Mouse (Mus musculus) forebrain, embryonic 14.5 days (tissue): ENCODE data around the gene Frem1. TPM values are rescaled to one million over a fixed set of nuclear protein-coding genes. Genes with fewer than 3 reads are reported as not detected.

Source experiments
- ATAC-seq: fragments of 200-750 bp; cut with Nextera tagmentation; 2 replicates; pipeline ENCODE4 v1.8.0; 2017; ENCODE audit warnings: mild to moderate bottlenecking, moderate library complexity
- DNase-seq: peaks from one replicate; pipeline ENCODE4 v3.0.0-alpha.2; 2015; ENCODE audit warnings: low spot score
- H3K27ac ChIP-seq: fragments of 300-500 bp; sonication (generic); 2 replicates; pipeline ENCODE4 v1.5.1; 2014; ENCODE audit warnings: low read depth, mild to moderate bottlenecking, control low read depth, low read length, moderate library complexity
- H3K27me3 ChIP-seq: fragments of 300-500 bp; sonication (generic); replicated peaks from 2 replicates; pipeline ENCODE4 v1.6.1; 2014; ENCODE audit warnings: low read length, control low read depth, mixed read lengths; ENCODE audit not compliant: control insufficient read depth, insufficient read depth
- H3K36me3 ChIP-seq: fragments of 300-500 bp; sonication (generic); 2 replicates; pipeline ENCODE4 v1.6.1; 2014; ENCODE audit warnings: low read length, control low read depth; ENCODE audit not compliant: control insufficient read depth, insufficient read depth
- H3K4me1 ChIP-seq: fragments of 300-500 bp; sonication (generic); 2 replicates; pipeline ENCODE4 v1.6.1; 2014; ENCODE audit warnings: antibody characterized with exemption, low read length, control low read depth; ENCODE audit not compliant: control insufficient read depth, insufficient read depth
- H3K4me2 ChIP-seq: fragments of 300-500 bp; sonication (generic); 2 replicates; pipeline ENCODE4 v1.6.1; 2014; ENCODE audit warnings: mild to moderate bottlenecking, control low read depth, low read length
- H3K4me3 ChIP-seq: fragments of 300-500 bp; sonication (generic); 2 replicates; pipeline ENCODE4 v1.5.1; 2014; ENCODE audit warnings: low read depth, low read length, control low read depth
- H3K9ac ChIP-seq: fragments of 300-500 bp; sonication (generic); 2 replicates; pipeline ENCODE4 v1.6.1; 2014; ENCODE audit warnings: mild to moderate bottlenecking, low read length, control low read depth, moderate library complexity
- H3K9me3 ChIP-seq: fragments of 300-500 bp; sonication (generic); replicated peaks from 2 replicates; pipeline ENCODE4 v1.6.1; 2016; ENCODE audit warnings: low read length, control low read depth, mixed read lengths; ENCODE audit not compliant: control insufficient read depth
- WGBS: fragments of 180-500 bp; shearing (Covaris S2); extraction: QIAGEN DNeasy Blood & Tissue Kit; methylation state at CpG from one replicate; pipeline ENCODE4 v1.1.7; 2014; 5-methylcytosine and 5-hydroxymethylcytosine counted together
- polyA plus RNA-seq: library from polyadenylated mRNA; unstranded; fragments of >200 nt; fragmentation: Nextera tagmentation; extraction: Ambion mirVana; gene quantifications from 2 replicates; pipeline ENCODE4 v1.2.1, GENCODE M21; 2014

Gene Frem1
- polyA plus RNA-seq, 1 experiment from 2014 or later, result 2.2 TPM

DNA sequence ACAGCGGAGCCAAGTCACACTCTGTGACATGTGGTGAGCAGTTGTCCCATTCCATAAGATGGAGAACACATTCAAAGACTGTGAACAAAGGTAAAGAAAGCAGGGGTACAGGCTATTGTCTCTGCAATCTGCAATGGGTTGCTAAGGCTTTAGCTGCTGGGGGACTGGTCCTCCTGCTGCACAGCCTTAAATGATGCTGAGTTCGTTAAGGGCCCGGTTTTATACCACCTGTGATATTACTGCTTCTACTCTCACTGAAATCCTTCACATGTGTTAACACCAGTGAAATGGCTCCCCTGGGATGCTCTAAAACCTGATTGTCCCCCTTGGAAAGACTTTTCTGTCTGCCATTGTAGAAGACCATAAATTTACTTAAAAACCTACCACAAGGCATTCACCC is 6.1 kb downstream of the Frem1 start:
- Histone ChIP-seq H3K36me3 (no peaks in the 10 kb centered on the region), H3K4me3 (no peak overlapping the region), H3K4me1 (no peaks in the 10 kb centered on the region; the same call in 1 of the 2 replicates), H3K27me3 (no peaks in the 10 kb centered on the region), H3K9me3 (no peaks in the 10 kb centered on the region), H3K4me2 (no peak overlapping the region), H3K27ac (no peak overlapping the region), H3K9ac (no peak overlapping the region)
- WGBS, result 51% methylated on average over 3 of the region's 3 CpGs
- DNase-seq (no peak), ATAC-seq (no peak)

- Histone ChIP-seq H3K9me3 (no peaks in the 10 kb centered on the region), H3K27me3 (no peaks in the 10 kb centered on the region), H3K4me2 (no peak overlapping the region), H3K36me3 (no peaks in the 10 kb centered on the region), H3K9ac (no peak overlapping the region), H3K4me1 (no peaks in the 10 kb centered on the region), H3K4me3 (no peak overlapping the region), H3K27ac (no peak overlapping the region)
- DNase-seq, result no peak
- WGBS, result 36% methylated on average over 6 of the region's 6 CpGs
- no peak for ATAC-seq
These were observed 6.9 kb downstream of the Frem1 start for GRCm38 (mm10) chr4:83045266-83045665.

GRCm38 (mm10) chr4:83040780-83041179 is 11.4 kb downstream of the Frem1 start:
- Histone ChIP-seq H3K9ac (no peak overlapping the region), H3K27me3 (no peaks in the 10 kb centered on the region), H3K4me3 (no peak overlapping the region), H3K27ac (no peak overlapping the region), H3K36me3 (no peaks in the 10 kb centered on the region), H3K9me3 (no peaks in the 10 kb centered on the region), H3K4me2 (no peak overlapping the region), H3K4me1 (no peaks in the 10 kb centered on the region)
- DNase-seq (no peak), ATAC-seq (no peak)
- 69% methylated on average over 3 of the region's 3 CpGs for WGBS

GRCm38 (mm10) chr4:83032780-83033179 is 19.4 kb downstream of the Frem1 start:
- ATAC-seq (no peak), DNase-seq (no peak)
- H3K4me1 ChIP-seq, result no peaks in the 10 kb centered on the region
- no peaks in the 10 kb centered on the region for H3K27me3 ChIP-seq
- no peak overlapping the region for H3K27ac ChIP-seq
- no peaks in the 10 kb centered on the region for H3K36me3 ChIP-seq
- no peaks in the 10 kb centered on the region for H3K9me3 ChIP-seq
- WGBS, result 4% methylated on average over 1 of the region's 1 CpGs
- no peak overlapping the region for H3K9ac ChIP-seq
- no peak overlapping the region for H3K4me2 ChIP-seq
- no peak overlapping the region for H3K4me3 ChIP-seq

DNA sequence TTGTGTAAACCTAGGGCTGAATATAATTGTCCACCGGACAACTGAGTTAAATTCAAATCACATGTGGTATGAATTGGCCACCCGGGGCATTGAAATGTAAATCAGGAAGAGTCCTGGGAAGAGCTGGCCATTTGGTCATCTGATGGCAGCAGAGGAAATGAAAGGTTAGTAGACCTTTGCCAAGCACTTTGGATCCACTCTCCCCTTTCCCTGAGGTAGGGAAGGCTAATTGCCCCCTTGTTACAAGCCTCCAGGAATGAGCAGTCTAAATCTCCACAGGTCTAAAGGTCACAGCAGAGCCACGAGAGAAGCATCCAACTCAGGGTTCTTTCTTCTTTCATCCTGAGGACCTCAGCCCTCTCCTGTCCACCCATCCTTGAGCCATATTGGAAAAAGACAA is 20.5 kb downstream of the Frem1 start:
- H3K4me2 ChIP-seq, result no peak overlapping the region
- no peak overlapping the region for H3K9ac ChIP-seq
- H3K4me3 ChIP-seq, result no peak overlapping the region
- ATAC-seq, result no peak
- 48% methylated on average over 3 of the region's 3 CpGs for WGBS
- no peaks in the 10 kb centered on the region for H3K36me3 ChIP-seq
- no peaks in the 10 kb centered on the region for H3K9me3 ChIP-seq
- no peaks in the 10 kb centered on the region for H3K27me3 ChIP-seq
- no peaks in the 10 kb centered on the region for H3K4me1 ChIP-seq
- no peak overlapping the region for H3K27ac ChIP-seq
- DNase-seq, result no peak

DNA sequence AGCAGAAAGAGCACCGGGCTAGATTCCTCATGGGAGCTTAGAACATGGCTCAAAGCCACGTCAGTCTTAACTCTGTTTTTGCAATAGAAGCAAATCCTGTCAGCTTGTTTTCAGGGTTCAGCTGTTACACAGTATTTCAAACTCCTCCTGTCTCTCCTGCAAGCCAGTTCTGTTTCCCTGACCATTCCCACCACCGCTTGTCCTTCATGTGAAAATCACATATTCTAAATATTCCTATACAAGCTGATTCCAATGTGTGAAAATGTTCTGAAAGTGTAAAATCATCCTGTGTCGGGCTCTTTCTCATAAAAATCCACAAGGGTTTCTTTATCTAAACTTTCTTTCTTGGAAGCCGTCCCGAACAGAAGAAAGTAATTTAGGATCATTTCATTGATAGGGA is 22.0 kb downstream of the Frem1 start:
- 90% methylated on average over 6 of the region's 6 CpGs for WGBS
- DNase-seq (no peak), ATAC-seq (no peak)
- Histone ChIP-seq H3K27ac (no peak overlapping the region), H3K9me3 (no peaks in the 10 kb centered on the region), H3K4me2 (no peak overlapping the region), H3K4me3 (no peak overlapping the region), H3K4me1 (no peaks in the 10 kb centered on the region), H3K9ac (no peak overlapping the region), H3K36me3 (no peaks in the 10 kb centered on the region), H3K27me3 (no peaks in the 10 kb centered on the region)

- ATAC-seq (no peak), DNase-seq (peak; percentile 43)
- H3K36me3 ChIP-seq, result no peaks in the 10 kb centered on the region
- peaks cover 11% of the 10 kb centered on the region for H3K4me1 ChIP-seq
- 13% methylated on average over 15 of the region's 15 CpGs for WGBS
- no peak overlapping the region for H3K4me2 ChIP-seq
- no peak overlapping the region for H3K27ac ChIP-seq
- H3K9me3 ChIP-seq, result no peaks in the 10 kb centered on the region
- H3K27me3 ChIP-seq, result no peaks in the 10 kb centered on the region
- no peak overlapping the region for H3K4me3 ChIP-seq
- no peak overlapping the region for H3K9ac ChIP-seq
These were observed 31.2 kb downstream of the Frem1 start for GRCm38 (mm10) chr4:83020759-83021555.

DNA sequence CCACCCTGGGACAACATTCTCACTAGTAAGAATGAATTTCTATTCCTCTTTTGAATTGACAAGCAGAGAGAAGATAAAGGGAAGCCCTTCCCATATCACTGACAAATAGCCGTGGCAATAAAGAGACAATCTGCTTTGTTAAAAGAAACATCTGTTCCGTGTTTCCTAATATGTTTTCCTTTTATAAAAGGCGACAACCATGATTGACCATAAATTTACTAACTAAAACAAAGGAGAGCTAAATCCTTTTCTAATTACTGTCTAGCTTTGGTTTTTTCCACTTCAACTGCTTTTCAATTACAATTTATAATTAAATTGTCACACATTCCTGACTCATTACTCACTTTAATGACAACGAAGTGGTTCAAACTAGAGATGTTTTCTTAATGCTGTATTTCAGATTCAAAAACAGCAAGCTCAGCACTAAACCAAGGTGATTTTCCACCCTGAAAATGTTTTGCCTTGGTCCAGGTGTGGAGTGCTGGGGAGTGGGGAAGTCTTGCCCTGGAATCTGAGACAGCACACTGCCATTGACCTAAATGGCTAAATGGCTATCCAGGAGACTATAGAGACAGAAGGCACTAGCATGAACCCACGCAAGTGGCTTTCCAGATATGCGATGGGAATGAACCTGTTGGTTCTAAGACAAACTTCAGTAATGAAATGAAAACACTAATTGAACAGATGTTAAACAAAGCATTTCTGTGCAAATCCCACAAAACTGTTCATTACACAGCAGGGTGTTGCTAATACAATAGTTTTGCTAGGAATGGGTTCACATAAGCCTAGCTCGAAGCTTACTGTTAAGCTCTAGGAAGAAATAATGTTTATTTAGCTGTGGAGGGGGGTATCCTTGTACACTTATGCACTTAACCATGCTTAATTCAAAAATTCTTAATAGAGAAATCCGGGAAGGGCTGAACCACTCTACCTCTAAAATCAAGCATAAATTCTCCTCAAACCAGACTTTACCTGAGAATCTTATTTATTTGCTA is 33.7 kb downstream of the Frem1 start:
- DNase-seq (peak; percentile 45), ATAC-seq (peak; percentile 47; the same call in 1 of the 2 replicates)
- H3K27ac ChIP-seq, result no peak overlapping the region
- no peak overlapping the region for H3K4me3 ChIP-seq
- 15% methylated on average over 8 of the region's 8 CpGs for whole genome bisulfite sequencing
- H3K4me1 ChIP-seq, result peaks cover 11% of the 10 kb centered on the region
- no peaks in the 10 kb centered on the region for H3K36me3 ChIP-seq
- H3K9ac ChIP-seq, result no peak overlapping the region
- no peaks in the 10 kb centered on the region for H3K9me3 ChIP-seq
- H3K4me2 ChIP-seq, result no peak overlapping the region
- no peaks in the 10 kb centered on the region for H3K27me3 ChIP-seq
